Mouse (Mus musculus) embryonic fibroblast, embryonic 13.5 days (primary cell): Measurements from ENCODE around the gene Pitpnm2.

Source experiments
- CTCF ChIP-seq: IDR thresholded peaks from 2 replicates; pipeline ENCODE4 v1.5.1; 2011; ENCODE audit warnings: mild to moderate bottlenecking, control low read depth, low read length, moderate library complexity, borderline replicate concordance; ENCODE audit not compliant: insufficient read depth
- POLR2A ChIP-seq: IDR thresholded peaks from 2 replicates; pipeline ENCODE4 v1.6.1; 2011; ENCODE audit warnings: low read depth, mild to moderate bottlenecking, control low read depth, low read length, moderate library complexity

GRCm38 (mm10) chr5:124222696-124223095, 26.9 kb downstream of the Pitpnm2 start:
- TF ChIP-seq CTCF (no peak), POLR2A (no peak)
